15 mouse cellular contexts compared by ENCODE assay signal in genomic region chr7:110014272-110014671, GRCm38 (mm10).
"Had no signal": no experiment of that assay in that cellular context is flagged by ENCODE, and none has a peak within 500 bp of the region (broad histone marks: within the 10 kb centered on the region; RNA-seq: fewer than 3 reads in every experiment).

No protein-coding gene starts in this region.

- ATAC-seq: midbrain, embryonic 16.5 days had no signal

- H3K27ac ChIP-seq: midbrain, embryonic 10.5 days; midbrain, embryonic 12.5 days; neural tube, embryonic 12.5 days had no signal

- H3K9me3 ChIP-seq: midbrain, embryonic 10.5 days; midbrain, embryonic 12.5 days; neural tube, embryonic 12.5 days had no signal

- H3K4me1 ChIP-seq: neural tube, embryonic 12.5 days had no signal

- DNase-seq: lung, adult 18-20 months; lung, embryonic 14.5 days; lung, postnatal 10 days; lung, postnatal 4 days; midbrain, embryonic 14.5 days; right cerebral cortex, postnatal 25 days; right cerebral cortex, postnatal 4 days; spleen, adult 18-20 months; thymus, adult 18-20 months; thymus, postnatal 14 days; thymus, postnatal 36 days had no signal

- H3K27me3 ChIP-seq: midbrain, embryonic 12.5 days; neural tube, embryonic 12.5 days had no signal

- H3K9ac ChIP-seq: lung, embryonic 14.5 days; midbrain, embryonic 12.5 days; neural tube, embryonic 12.5 days had no signal

- H3K4me3 ChIP-seq: midbrain, embryonic 10.5 days; midbrain, embryonic 12.5 days; neural tube, embryonic 12.5 days had no signal

- H3K36me3 ChIP-seq: midbrain, embryonic 10.5 days; midbrain, embryonic 12.5 days; neural tube, embryonic 12.5 days had no signal

- H3K4me2 ChIP-seq: lung, embryonic 14.5 days; midbrain, embryonic 12.5 days; neural tube, embryonic 12.5 days had no signal
